Mouse (Mus musculus) embryo, embryonic 10 days (tissue): ENCODE data around the gene Prkce.

Source experiments
- DNase-seq: peaks from one replicate; pipeline ENCODE4 v3.0.0-alpha.2; 2015; ENCODE audit warnings: low spot score

The Prkce gene

DNA sequence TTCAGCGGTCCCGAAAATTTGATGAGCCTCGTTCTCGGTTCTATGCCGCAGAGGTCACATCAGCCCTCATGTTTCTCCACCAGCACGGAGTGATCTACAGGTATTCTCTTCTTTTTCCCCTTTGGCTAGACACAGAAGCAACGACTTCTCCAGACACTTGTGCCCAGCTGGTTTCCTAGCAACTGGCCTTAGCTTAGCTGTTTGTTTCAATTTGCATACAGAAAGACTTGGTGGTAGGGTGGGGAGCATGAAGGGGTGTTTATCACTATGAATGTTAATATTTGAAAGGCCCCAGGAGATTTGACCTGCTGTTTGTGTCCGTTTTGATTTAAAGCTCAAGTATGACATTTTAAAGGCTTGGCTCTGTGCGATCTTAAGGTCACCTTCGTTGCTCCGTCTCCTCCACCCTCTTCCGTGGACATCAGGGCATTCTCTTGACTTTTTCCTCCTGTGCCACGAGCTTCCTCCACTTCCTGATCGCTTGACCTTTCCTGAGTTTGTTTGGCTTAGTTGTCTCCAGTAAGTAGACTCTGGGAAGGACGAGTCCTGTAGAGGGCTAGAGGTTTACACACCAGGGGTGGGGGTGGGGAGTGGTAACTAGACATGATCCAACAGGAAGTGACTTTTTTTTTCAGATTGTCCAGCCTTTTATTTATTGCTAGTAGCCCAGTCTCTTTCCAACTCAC is 391.8 kb downstream of the Prkce start:
- DNase-seq = no peak

DNA sequence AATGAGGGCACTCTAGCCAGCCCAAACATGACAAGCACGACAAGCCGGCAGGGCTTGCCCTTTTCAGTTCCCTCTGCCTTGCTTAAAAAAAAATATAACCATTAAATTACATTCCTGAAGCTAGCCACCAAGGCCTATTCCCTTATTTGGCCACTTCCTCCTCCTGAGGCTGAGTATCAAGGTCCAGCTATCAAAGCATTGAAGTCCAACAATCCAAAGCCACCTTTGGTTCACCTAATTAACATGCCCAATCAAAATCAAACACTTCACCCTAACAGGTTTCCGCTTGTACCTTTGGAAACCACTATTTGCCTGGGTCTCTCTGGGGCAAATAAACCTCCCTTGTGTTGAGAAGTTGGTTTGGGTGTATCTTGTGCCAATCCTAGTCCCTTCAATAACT is 392.9 kb downstream of the Prkce start:
- DNase-seq = no peak

DNA sequence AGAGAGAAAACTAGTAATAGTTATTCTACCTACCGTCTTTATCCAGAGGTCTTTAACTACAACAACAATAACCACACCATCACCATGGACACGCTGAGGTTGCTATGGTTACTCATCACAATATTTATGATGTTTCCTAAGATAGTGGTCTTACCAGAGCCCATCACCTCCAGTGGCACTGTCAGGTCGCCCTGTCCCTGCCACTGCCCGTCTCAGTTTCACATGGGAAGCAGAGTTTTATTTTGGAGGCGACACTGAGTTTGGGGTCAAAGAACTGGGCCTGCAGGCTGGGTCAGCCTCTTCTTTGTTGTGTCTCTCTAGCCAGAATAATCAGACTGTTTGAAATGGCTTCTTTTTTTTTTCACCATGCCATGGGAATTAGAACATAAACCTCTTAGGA is 402.9 kb downstream of the Prkce start:
- no peak for DNase-seq

DNA sequence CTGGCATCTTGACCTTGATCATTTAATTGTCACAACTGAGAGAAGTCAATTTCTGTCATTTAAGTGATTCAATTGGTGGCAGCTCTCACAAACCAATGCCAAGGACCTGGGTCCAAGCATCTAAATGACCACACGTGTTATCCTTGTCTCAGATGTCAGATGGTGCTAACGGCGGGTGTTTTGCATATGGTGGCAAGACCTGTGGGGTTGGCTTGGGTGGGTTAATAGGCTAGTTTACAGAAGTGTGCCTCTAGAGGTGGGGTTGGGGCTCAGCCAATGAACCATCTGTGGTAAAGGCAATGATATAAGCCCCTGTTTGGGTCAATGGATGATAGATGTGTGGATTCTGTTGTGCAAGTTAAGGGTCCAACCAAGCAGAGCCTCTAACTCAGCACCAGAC is 403.7 kb downstream of the Prkce start:
- no peak for DNase-seq

DNA sequence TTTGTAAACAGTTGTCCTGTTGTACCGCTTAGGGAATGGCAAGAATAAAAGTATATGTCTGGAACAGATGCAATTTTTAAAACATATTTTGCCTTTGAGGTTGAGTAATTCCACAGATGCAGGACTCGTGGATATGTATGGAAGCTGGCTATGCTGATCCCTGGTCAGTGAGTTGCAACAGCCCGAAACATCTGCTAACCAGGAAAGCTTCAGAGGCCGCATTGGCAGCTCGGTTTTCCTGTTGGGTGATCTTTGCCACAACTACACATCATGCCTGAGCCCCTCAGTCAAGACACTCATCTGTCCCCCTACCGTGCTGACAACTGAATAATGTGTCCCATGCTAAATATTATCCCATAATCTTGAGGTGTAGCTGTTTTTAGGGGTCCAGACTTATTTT is 404.6 kb downstream of the Prkce start:
- DNase-seq = no peak

DNA sequence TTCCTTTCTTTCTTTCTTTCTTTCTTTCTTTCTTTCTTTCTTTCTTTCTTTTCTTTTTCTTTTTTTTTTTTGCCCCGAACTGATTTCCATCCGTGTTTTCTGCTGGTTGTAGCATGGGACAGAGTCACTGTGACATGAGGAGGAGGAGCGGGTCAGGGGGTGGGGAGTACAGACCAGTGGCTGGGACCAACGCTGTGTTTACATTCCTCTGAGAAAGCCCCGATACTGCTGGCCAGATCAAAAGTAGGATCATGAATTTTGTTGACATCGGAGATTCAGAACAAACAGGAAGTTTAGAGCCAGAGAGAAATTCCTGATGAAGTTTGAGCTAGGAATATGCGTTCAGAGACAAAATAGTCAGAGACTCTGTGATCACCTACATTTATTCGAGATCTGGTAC is 405.0 kb downstream of the Prkce start:
- no peak for DNase-seq

DNA sequence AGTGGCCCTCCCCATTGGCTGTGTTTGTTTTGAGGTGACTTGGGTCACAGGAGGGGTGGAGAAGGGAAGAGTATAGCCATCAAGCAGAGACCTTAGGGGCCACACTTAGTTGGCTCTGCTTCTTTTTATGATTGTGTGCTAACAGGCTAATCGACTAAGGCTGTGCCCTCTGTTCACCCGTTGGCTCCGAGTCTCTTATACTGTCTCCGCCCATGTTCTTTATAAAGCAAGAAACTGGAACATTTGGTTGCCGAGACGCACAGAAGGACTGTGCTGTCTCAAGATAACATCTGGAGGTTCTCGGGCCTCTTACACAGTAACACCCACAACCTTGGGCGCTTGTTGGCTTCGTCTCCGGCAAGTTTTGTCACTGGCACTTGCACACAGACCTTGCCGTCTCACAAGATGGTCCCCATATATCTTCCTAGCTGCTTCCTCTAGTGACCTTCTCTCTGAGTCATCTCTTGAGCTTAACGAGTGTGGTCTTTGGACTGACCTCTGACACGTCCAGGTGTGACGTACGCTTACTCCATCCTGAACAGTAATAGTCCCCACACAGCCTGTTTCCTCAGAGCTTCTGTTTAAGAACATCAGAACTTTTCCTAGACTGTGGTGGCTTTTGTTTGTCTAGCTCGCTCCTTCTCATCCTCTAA is 406.1 kb downstream of the Prkce start:
- no peak for DNase-seq

DNA sequence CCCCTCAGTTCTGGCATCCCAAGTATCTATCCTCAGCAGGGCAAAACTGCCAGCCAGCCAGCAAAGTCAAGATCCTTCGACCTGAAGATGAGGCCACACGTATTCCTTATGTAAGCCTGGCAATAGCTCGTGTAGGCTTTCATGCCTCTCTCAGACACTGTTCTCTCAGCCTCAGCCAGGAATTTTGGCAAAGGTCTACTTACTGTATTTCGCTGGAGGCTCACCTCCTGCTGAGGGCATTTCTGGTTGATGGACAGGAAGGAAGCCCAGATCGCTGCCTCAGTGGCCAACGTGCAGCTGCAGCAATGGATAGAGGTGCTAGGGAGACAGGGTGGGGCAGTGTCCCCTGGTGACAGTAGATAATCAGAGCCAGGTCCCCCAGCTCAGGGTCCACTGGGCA is 413.1 kb downstream of the Prkce start:
- DNase-seq = no peak

DNA sequence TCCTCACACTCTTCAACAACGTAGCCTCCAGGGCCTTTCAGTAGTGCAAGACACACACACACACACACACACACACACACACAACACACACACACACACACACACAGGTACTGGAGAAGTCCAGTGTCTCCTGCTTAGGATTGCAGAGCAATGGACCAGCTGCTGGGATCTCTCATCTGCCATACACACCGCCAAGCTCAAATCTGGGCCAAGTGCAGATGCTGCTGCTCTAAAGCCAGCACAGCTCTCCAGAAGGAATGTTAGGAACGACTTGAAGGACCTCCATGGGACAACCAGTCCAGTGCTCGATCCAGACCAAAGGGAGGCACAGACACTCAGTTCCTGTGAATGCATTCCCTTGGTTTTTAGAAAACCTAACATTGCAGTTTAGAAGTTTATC is 414.8 kb downstream of the Prkce start:
- no peak for DNase-seq

DNA sequence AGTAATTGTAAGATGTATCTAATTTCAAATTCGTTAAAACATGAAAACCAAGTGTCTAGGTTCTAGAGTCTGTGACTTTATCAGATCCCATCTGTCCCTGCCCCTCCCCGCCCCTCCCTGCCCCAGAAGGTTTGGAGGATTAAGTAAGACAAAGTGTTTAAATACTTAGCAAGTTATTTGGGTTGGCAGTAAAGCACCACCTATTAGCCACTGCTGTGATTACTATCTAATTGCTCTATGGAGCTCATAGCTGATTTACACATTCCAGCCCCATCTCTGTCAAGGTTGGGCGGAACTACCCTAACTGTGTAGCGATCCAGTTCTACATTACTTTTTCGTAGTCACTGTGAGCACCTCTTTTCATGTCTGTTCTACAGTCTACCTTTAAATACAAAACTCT is 418.9 kb downstream of the Prkce start:
- no peak for DNase-seq

DNA sequence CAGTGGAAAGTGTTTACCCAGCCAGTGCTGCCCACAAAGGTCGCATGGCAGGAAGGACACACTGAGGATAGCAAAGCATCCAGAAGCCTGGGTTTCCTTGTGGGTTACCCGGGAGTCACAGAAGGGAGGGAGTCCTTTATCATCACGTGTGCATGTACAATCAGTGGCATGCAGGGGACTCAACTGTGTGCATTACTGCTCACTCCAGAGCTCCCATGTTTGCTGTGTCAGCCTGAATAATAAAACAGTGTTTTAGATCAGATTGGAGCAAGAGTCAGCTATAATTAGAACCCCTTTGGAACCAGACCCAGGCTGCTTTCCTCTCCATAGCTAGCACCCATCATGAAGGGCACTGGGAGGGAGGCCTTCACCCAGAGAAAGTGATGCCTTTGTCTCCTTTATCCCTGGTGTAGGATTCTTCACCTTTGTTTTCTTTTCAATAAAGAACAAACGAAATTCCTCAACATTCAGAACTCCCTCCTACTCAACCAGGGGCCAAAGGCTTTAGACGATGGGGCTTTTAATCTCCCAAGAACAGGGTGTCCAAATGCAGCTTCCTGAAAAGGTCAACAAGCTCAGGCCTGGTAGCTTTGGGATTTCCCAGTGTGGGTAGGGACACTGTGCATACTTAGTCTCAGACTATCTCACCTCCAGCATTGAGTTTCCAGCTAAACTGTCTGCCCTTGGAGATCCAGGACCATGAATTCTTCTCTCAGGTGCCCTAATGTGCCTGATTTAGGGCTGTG is 421.3 kb downstream of the Prkce start:
- DNase-seq = no peak

DNA sequence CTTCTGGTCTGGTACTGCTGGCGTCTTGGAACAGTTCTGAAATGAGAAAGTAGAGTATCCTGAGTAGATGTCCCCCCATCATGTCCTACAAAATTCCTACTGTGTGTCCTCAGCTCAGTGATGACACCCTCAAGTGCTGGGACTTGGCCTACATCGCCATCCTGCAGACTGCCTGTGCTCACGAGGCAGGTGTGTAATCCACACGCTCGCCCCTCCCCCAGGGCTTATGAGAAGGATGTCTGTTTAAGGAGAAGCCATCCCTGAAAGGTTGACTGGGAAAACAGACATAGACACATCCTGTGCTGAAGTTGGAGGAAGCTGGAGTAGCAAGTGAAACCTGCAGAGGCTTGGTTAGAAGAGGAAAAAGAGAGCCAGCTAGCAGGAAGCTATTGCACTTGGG is 422.1 kb downstream of the Prkce start:
- no peak for DNase-seq

DNA sequence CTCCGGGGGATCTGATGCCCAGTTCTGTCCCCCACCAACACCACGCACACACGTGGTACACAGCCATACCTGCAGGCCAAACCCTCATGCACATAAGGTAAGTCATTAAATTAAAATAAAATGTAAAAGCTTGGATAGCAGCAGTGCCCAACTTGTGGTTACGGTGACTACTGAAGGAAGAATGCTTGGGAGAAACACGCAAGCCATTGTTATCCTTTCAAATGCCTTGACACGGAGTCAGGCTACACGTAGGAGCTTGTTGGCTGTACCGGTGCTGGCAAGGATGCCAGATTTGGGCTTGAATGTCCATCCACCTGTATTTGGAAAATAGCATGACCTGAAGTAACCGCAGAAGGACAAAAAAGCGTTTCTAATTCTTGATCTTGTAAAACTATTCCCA is 423.7 kb downstream of the Prkce start:
- DNase-seq = no peak

DNA sequence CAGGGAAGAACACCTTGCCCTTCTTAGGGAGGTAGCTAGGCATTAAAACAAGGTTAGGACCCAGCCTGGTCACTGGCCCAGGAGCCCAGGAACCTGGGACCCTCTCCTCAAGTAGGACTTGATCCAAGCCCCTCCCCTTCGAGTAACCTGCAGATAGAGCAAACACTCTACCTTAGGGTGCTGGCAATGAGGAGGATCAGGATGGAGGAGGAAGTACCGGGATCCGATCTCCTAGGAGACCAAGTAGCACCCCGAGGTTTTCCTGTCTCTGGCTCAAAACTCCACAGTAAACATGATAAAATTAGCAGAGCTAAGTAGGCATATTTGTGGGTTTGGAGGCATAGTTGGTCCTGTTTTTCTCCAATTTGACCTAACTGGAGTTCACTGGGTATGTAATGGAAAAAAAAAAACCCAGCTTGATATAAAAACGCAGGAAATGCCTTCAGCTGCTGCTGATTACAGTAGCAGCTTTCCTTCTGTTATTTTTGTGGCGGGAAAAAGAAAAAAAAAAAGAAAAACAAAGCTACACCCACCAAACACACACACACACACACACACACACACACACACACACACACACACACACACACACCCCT is 425.5 kb downstream of the Prkce start:
- DNase-seq = no peak

DNA sequence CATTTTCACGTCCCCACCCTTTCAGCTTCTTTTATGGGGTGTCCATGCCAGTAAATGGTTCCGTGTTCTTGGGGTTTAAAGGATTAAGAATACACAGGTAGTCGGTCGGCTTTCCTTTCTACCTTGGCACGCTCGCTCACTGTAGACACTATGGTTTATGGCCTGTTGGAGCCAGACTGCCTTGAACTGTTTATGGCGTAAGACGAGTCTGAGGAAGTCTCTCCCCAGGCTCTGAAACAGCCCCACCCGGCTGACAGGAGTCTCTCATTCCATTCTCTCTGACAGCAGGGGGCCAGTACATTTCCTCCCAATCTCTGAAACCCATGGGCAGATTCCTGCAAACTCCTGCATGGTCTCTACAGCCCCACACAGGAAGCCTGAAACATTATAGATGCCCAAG is 427.9 kb downstream of the Prkce start:
- no peak for DNase-seq

DNA sequence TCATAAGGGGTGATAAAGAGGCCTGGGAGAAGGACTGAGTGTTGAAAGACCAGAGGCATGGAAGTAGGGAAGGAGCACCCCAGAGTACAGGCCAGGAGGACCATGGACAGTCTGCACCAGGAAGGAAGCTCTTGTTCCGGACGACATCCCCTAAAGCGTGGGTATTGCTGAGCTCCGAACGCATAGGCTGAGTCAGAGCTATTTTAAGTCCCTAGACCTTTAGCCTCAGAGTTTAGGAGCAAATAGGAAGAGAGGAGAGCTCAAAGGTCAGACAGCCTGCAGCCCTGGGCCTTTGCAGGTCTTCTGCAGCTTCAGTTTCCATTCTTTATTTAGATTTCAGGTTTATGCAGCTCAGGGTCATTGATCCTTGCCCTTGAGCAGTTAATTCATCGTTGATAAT is 433.5 kb downstream of the Prkce start:
- DNase-seq = no peak

DNA sequence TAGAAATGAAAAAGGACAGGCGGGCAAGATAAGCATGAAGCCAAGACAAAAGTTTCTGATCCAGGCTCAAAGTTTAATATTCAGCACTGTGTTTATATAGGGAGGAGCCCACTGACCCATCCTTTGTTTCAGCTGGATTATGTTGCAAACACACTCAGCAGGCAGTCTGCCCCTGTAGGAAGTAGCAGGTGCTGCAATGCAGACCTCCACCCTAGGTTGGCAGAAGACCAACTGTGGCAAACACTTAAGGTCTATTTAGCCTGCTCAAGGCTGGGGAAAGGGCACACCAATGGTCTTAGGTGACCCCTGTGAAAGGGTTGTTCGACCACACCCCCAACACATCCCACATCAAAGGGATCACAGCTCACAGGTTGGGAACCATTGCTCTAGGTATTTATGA is 434.3 kb downstream of the Prkce start:
- no peak for DNase-seq

DNA sequence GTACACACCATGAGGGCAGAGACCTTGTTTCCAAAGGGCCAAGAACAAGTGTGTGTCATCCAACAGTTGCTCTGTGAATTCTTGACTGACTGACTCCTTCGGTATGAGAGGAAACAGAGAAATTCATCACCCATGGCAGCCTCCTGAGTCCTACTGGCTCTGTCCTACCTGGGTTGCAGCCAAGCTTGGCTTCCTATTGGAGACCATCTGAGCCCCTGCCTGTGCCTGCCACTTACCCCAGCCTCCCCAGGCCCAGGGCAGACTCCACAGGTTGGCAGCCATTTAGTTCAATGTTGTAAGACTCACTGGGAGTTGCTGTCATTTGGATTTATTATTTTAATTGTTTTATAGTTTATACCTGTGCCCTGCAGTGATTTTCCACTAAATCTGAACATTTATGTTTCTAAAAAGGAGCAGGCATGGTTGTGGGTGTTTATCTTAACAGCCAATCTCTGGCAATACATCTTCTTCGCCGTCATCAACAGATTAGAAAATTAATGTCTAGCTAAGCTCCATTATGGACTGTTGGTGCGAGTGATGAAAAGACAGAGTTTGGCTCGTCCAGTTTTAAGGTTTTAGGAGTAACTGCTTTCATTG is 436.4 kb downstream of the Prkce start:
- no peak for DNase-seq

DNA sequence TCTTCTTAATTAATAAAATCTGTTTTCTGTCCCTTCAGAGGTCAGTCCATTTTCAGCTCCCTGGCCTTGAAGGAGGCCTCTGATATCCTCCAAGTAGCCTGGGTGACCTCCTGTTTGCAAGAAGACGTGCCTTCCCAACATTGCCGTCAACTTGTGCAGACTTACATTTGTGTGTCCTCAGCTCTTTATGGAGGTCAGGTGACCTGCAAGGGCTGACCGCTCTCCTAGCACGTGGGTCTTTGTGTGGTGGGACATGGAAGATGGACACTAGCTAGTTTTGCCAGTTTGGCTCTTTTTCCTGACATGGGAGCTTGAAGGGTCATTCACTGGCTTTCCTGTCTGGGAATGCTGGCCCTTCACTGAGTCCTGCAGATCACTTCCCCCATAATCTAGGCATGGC is 440.4 kb downstream of the Prkce start:
- no peak for DNase-seq

DNA sequence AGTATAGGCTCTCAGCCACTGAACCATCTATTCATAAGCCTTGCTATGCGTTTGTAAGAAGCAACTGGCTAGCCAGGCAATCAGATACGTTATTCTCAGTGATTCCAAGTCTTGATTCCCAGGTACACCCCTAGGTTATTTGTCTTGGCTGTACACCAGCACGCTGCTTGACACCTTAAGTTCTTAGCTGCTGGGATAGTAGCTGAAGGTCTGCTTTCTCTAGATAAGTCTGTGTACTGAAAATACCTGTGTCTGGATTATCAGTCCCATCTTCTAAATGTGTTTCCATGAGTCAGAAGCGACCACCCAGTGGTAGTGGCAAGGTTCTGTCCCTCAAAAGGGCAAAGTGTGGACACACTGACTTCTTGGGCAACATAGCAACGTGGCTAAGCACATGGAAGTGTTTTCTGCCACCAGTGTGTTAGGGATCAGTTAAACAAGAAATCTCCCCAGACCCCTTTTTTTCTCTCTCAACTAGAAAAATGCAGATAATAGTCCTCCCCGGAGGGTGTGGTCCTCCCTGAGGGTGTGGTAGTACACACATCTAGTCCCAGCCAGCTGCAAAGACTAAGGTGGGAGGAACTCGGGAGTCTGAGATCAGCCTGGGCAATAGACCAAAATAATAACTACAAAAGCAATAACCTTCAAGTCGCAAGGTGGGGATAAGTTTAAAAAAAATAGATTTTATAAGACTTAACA is 442.8 kb downstream of the Prkce start:
- DNase-seq = no peak

DNA sequence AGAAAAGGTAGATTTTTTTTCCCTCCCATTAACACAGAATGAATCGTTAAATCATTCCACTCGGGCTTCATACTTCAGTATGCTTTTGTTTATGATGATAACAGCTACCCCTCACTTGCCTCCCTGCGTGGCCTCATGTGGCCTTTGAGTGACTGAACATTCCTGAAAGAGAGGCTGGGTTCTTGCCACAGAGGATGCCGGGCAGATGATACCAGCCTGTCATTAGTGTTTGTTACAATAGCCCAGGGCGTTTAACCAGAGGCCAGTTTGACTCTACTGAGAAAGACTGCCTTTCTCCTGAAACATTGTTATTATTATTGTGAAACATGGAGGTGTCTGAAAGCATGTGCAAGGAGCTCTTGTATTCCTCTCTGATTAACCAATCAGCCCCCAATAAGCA is 444.2 kb downstream of the Prkce start:
- DNase-seq = no peak
